Mouse (Mus musculus) cerebellum, adult 2 months (tissue): Measurements from ENCODE around the gene Tnfrsf8.

Experiments used
- CTCF ChIP-seq: fragments of 200-500 bp; IDR thresholded peaks from 2 replicates; pipeline ENCODE4 v1.5.1; 2011; ENCODE audit warnings: low read depth, mild to moderate bottlenecking, control low read depth, low read length, moderate library complexity, borderline replicate concordance; ENCODE audit not compliant: insufficient read depth
- POLR2A ChIP-seq: fragments of 200-500 bp; IDR thresholded peaks from 2 replicates; pipeline ENCODE4 v1.6.1; 2011; ENCODE audit warnings: low read length, control low read depth, borderline replicate concordance; ENCODE audit not compliant: insufficient read depth

GRCm38 (mm10) chr4:145300210-145300927 lies 14.6 kb downstream of the Tnfrsf8 start:
- TF ChIP-seq CTCF (no peak), POLR2A (no peak)
